Mouse (Mus musculus) spleen, adult 12 weeks (tissue): ENCODE measurements around the gene Sgpp2.

Experiments used
- DNase-seq: peaks from one replicate; pipeline ENCODE4 v3.0.0; 2022; ENCODE audit warnings: low spot score

Sgpp2 gene

DNA sequence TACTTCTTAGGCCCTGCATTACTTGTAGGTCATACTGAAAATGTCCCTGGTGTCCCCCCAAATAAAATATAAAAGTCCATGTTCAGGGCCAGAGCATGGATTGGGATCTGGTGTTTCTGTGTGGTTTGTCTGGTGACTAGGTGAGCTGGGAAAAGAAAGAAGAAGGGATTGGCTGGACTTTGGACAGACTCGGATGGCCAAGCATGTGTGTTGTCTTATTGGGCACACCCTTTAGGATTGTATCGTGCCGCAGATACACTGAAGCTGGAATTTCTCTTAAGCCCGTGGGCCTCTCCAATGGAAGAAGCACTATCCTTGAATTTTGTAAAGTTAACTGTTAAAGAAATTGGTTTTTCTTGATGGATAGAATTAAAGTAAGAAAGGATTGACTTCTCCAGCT, 91.3 kb downstream of the Sgpp2 start:
- DNase-seq: no peak

DNA sequence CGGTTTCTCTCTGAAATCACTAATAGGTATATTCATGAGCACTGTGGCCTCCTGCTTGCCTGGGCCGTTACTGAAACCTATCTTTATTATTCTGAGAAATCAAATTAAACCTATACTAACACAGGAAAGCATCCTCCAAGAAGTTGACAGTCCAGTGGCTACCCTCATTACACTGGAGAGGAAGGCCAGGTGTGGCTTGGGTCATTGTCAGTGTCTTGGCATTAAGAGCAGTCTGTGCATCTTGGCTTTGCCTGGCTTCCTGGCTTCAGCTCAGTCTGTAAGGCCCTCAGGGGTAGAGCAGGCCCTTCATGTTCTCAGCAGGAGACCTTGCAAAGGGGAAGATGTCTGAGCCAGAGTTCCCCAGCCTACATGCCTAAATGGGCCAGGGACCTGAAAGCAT, 99.3 kb downstream of the Sgpp2 start:
- DNase-seq: no peak

DNA sequence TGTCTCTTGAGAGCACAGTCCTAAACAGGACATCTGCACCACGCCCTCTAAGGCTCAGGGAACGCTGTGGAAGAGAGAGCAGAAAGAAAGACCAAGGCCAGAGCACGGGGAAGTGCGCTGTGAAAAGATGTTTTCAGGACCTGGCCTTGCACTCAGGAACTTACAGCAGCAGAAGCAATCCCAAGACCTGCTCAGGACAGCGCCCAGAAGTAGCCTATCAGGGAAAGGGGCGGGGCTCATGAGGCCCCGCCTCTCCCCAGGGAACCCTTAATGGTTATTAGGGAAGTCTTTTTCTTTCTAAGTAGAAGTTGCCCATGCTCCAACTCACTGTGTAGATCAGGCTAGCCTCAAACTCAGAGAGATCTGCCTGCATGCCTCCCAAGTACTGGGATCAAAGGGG, 102.5 kb downstream of the Sgpp2 start:
- DNase-seq: no peak

DNA sequence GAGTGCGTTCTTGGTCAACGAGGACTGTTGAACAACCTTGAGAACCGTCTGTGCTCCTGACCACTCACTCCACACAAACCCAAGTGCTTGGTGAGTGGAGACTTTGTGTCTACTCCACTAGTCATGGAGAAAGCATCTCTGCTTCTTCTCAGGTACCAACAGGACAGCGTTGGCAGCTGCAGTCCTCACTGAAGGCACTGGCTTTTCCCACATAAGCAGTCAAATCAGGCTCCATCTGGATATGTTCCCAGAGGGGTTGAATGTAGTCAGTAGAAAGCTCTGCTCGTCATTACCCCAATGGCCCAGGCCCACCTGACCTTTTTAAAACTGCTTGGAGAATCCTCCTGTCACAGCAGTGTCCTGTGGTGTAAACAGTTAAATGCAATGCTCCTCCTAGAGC, 104.3 kb downstream of the Sgpp2 start:
- no peak for DNase-seq

DNA sequence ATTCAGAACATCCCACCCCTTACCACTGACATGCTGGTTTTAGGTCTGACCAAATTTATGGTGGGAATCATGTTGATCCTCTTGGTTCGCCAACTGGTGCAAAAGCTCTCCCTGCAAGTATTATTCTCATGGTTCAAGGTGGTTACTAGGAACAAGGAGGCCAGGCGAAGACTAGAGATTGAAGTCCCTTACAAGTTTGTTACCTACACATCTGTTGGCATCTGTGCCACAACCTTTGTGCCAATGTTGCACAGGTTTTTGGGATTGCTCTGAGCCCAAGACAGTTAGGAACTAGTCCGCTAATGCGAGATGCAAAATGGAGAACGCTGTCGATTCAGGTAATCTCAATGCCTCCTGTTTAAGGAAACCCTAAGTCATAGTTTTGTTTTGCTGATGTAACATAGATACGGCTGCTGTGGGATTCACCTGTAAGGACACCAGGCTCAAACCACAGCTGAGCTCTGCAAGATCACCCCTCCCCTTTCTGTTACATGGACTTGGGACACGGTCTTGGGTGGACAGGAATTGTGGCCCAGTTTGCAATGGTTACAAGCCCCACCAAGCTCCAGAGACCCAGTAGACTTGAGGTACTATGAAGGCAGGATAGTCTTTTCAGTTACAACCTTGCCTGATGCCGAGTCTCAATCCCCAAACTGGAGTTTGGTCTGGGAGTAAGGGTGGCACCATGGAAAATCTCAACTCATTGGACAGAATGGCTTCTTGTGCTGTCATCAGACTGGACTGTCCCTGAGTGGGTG, 107.2 kb downstream of the Sgpp2 start:
- no peak for DNase-seq

DNA sequence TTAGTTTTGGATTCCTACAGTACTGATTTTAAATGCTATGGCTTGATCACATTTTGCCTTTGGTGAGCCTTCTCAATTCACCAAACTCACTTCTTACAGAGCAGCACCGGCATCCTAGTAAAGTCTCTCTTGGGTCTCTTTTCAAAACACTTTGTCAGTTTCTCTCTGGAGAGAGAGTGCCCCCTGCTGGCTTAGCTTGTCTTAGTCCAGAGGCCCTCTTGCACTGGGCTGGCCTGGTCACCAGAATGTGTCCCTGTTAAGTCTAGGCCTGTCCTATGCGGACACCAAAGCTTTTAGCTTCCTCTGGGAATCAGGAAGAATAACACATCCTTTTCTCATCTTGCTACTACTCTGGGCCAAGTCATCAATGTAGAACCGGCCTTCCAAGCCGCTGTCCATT, 109.4 kb downstream of the Sgpp2 start:
- DNase-seq: no peak

DNA sequence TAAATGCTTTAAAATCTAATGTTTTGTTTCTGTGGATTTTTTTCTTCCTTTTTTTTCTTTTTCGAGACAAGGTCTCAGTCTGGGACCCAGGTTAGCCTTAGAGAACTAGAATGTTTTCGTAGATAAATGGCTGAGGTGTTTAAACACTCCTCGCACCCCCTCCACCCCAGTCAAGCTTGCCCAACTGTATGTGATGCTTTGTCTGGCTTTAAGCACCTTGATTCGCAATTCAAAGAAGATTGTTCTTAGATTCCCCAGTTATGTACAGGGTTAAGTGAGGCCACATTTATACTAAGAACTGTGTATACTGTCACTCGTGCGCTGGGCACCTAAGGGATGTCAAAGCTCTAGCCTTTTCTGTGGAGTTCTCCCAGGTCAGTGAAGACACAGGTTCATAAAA, 110.1 kb downstream of the Sgpp2 start:
- no peak for DNase-seq

DNA sequence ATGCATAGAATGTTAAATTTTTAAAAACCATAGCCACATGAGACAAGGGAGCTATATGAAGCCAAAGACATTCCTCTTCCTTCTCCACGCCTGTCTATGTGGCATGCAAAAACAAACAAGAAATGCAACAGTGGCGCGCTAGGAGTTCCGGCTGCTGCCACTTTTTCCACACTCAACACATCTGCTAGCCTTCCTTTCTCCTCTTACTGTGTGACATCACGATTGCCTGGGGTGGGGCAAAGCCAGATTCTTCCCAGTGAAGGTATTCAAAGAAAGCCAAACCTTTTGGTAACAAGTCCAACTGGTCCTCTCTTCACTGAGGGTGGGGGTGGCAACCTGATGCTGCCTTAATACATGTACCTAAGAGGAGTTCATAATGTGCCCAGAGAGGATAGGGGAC, 111.6 kb downstream of the Sgpp2 start:
- DNase-seq: no peak

DNA sequence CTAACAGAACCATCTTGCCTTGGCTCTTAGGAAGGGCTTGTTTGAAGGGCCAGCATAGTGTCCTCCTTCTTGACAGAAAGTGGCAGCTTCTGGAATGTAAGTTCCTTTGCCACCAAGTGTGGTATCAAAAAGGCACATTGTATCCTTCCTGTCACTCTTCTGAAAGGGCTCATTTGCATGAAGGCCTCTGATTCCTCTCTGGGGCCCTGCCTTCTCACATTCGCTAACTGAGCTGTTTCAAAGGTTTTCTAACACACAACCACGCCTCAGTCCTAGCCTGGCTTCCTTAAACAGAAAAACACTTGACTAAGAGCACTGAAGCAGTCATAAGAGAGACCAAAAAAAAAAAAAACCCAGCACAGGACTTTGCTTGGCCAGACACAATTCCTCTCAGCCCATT, 112.4 kb downstream of the Sgpp2 start:
- peak; percentile 2 for DNase-seq

DNA sequence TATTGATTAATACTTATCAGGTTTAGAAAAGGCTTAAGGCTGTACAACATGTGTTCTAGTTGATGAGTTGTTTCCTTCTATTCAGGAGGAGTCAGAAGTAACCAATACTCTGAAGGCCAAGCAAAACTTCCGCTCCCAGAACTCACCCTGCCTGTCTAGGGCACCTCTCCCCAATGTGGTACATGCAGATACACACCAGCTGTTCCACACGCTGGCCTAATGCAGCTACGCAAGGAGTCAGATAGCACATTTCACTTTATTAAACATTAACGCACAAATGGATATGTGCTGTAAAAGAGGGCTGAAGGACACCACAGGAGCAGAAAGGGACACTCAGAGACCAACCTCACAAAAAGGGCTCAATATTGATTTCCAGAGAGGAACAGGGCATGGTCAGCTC, 114.7 kb downstream of the Sgpp2 start:
- DNase-seq: no peak

DNA sequence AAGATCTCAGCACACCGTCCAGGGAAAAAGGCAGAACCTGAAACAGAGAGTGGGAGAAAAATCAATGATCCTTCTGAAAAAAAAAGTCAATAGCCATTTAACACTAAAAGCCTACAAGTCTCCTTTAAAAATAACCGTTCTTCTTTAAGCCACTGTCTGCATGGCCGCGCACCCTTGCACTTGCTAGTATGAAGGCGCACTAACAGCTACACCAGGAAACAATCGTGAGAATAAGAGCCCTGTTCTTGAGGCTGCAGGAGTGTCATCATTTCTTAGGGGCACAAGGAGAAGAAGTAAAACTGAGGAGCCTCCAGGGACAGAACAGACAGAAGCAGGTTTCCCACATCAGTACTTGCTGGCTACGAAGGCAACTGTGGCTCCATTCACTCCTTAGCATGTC, 115.2 kb downstream of the Sgpp2 start:
- no peak for DNase-seq

DNA sequence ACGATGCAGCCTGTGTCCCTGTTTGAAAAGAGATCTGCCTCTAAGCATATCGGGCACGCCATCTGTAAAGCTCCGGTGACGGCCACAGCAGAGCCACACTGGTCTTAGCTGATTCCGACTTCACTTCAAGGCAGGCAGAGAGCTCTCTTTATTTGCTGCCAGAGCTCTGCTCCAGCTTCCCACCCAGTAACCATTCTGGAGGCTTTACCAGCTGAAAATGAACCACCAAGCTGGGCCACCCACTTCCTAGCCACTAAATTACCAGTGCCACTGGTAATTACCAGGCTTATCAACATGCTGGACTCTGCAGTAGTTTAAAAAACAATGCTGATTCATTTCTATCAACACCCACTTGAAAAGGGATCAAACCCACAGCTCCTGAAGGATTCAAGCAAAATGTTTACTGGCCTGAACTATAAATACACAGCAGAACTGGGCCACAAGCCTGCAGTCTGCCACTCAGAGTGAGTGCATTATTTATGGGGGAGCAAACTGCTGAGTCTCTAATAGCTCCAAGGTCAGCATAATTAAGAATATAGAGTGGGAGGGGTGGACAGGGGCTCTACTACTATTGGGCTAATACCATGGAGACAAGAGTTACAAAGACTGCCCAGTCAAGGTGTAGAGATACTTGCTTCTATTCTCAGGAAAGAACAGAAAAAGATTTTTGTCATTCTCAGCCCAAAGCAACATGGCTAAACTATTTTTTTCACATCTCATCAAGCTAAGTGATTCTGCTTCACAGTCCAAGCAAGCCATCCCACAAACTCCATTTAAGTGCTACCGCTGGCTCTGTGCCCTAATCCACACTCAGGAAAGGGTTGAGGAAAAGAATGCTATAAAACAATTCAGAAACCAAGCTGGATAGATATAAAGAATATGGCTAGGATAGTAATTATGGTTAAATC, 115.9 kb downstream of the Sgpp2 start:
- no peak for DNase-seq

DNA sequence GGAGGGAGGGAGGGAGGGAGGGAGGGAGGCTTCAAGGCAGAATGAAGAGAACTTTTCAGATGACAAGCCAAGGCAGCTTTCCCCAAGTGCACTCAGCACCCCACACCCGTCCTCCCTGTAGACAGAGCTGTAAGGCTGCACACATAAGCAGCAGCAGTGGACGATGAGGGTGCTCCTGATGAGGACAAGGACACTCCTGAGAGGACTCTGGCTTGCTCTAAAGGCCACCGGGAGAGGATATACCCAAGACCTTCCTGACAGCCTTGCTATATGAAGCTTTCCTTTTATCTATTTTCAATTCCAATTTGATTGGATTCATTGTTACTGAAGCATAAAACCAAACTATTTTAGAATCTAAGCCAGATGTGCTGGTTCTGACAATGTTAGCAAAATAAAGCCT, 116.7 kb downstream of the Sgpp2 start:
- DNase-seq: no peak

DNA sequence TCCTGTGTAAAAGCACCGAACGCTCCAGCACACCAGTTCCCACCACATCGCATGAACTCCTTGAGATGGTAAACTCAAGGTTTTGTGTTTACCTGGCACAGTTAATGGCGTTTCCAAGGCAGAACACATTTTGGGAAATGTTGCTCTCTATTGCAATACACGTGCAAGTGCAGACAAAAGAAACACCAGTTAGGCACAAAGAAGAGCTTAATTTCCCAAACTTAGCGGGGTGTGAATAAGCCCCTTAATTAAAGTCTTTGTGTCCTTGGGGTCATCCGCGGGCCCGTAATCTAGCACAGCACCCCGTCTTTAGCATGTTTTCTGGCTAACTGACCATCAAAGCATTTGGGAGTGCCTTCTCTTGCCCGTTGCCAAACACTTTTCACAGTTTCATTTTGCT, 118.7 kb downstream of the Sgpp2 start:
- DNase-seq: no peak

DNA sequence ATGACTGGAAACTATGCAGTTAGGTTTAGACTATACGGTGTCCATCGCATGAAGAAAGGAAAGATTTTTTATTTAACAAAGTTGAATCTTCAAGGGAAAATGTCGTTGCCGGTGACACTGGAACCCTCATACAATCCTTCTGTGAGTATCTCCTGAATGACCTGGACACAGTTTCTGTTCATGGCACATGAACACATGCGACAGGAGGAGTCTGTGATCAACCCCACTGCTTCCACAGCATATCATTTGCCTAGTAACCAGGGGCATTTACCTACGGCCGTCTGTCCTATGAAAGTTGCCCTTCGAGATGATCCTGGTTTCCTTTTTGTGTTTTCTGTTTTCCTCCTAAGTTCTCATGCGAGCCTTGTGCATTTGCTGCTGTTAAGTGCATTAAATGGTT, 123.3 kb downstream of the Sgpp2 start:
- no peak for DNase-seq

DNA sequence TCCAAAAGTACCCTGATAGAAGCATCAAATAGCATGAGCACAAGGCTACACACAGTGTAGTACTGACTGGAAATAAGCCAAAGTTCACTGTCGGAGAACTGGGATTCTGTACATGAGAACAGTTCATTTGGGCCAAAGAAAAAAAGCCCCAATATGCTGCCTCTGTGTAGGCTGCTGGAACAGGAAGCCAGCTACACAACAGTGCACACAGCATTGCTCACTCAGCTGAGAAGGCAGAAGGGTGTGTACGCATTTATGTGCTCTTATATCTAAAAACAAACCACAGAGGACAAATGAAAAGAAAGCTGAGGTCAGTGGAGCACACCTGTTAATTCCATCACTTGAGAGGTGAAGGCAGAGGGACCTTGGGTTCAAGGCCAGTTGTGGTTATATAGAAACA, 125.8 kb downstream of the Sgpp2 start:
- peak; percentile 7 for DNase-seq

DNA sequence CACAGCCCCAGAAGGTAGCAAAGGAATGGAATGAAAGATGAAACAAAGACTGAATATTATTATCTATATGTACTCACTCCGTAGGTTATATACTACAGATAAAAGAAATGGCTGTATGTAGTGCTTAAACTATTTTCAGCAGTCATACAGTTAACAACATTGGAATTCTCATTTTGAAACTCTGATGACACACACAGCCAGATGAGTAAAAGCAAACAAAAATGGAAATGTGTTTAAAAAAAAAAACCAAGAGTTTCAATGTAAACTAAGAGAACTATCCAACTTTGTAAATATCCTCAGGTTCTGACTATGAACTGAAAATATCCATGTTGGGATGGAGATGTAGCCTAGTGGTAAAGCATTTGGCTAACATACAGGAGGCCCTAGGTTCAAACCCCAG, 126.3 kb downstream of the Sgpp2 start:
- no peak for DNase-seq

DNA sequence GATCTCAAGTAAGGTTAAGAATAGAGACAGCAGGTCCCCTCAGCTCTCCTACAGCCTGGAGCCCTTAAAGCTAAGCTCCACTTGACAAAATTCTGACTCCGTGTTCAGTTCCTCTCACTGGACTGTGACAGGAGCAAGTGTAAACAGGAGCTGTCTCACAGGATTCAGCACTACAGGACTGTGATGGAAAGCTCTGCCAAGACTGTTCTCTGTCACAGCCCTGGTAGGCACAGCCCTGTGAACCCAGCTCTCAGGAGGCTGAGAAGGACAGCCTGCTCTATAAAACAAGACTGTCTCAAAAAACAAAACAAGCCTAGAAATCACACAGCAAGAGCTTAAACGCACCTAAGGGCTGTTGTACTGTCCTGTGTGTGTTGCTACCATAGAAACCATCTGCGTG, 127.0 kb downstream of the Sgpp2 start:
- DNase-seq: no peak

DNA sequence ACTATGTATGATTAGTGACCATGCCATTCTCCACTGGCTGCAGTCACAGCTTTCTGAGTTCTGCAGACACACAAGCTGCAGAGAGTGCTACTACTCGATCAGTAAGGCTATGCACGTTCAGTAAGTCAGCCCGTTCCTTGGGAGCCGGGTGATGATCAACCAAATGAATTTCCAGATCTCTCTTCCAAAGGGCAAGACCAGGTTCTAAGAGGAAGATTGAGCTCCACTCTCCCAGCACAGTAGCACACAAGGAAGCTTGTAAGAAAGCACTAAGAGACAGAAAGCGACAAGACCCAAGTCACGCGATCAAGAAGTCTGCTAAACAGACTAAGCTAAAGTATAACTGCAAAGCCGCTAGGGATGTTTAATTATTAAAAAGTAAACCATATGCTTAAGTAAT, 130.6 kb downstream of the Sgpp2 start:
- no peak for DNase-seq

DNA sequence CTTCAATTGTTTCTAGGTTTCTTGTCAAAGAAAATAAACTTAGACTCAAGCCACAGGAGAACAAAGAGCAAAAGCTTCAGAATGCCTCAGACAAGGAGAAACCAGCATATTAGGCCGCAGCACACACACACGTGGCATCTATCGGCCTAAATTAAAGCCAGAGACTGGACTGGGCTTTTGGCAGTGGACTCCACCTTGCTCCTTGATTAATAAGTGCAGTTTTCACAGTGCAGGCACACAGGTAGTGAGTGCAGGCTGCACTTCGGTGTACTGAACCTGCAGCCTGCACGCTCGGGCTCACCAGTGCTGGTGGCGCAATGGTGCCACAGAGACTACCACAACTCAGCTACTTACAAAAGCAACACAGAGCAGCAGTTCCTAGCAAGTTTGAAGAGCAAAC, 132.9 kb downstream of the Sgpp2 start:
- no peak for DNase-seq

DNA sequence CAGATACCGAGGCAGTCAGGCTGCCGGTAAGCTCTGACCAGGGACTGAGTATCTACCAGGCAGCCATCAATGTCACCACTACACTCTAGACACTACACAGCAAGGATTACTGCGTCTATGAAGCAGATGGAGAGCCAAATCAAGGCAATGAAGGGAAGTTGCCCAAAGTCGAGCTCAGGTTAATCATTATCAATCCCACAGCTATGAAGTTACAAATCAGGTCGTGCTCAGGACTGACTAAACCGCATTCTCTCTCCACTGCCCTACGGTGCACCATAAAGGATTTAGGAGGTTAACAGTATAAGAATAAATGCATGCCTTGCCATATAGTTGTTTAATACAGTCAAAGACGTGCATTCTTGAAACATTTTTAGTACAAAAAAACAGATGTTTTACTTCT, 136.1 kb downstream of the Sgpp2 start:
- no peak for DNase-seq

DNA sequence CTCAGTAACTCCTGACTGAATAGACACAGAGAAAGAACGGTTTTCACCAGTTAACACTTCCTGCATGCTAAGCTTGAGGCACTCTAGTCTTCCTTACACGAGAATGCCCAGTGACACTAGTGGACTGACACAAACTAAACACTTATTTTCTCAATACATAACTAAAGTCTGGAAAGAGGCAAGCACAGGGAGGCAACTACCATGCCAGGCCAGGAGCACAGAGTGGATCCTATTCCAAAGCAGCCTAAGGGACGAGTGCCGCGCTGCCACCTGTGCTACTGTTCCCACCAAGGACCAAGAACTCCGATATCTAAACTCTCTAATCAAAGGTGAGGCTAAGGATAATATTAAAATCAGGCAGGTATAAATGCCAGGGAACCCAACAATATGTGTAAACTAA, 136.6 kb downstream of the Sgpp2 start:
- DNase-seq: no peak

DNA sequence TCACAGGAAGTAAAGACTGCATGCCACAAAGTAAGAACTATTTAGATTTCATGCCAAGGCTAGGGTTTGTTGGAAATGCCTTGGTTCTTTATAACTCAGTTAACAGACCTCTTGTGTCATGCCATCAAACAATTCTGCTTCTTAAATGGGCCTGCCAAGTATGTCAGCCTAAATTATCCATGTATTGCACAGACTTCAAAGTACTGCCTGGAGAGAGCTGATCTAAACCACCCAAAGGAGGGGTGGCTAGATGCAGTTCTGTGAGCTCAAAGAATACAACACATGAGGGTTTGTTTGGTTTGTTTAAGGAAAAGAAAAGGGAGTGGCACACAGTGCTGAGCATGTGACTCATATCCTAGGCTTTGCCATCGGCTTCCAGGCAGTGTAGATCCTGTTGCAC, 137.9 kb downstream of the Sgpp2 start:
- DNase-seq: no peak
